Comparison of ENCODE assay signal across 22 mouse cellular contexts in genomic region chr7:107362153-107362552, GRCm38 (mm10). TPM values are rescaled to one million over a fixed set of nuclear protein-coding genes. Genes with fewer than 3 reads are reported as not detected.
DNase-seq lines count a peak whose midpoint lies in the region; ATAC-seq and TF ChIP-seq lines count a peak whose summit lies in the region.
"Had no signal": no experiment of that assay in that cellular context is flagged by ENCODE, and none has a peak within 500 bp of the region (broad histone marks: within the 10 kb centered on the region; RNA-seq: fewer than 3 reads in every experiment).

No protein-coding gene starts in this region.

- H3K27ac ChIP-seq in CH12.LX (ENCODE audit: insufficient read depth, low read depth) = no peak overlapping the region
- no peak overlapping the region for H3K27ac ChIP-seq in ES-E14 (ENCODE audit: insufficient read depth, low read depth, low read length, poor library complexity, severe bottlenecking)

- H3K9me3 ChIP-seq in CH12.LX (replicated peaks; ENCODE audit: low read length) (no peaks in the 10 kb centered on the region), ES-E14 (ENCODE audit: control insufficient read depth, insufficient read depth, low read depth, low read length) (no peaks in the 10 kb centered on the region)

- no peaks in the 10 kb centered on the region for H3K27me3 ChIP-seq in CH12.LX (replicated peaks)

- no peak for ATAC-seq in CD4-positive, CD25-positive, alpha-beta regulatory T cell, adult 4 months
- ATAC-seq: activated CD4-positive, CD25-positive, alpha-beta regulatory T cell, adult 4 months; Patski had no signal

- 0 out of 4 replicates have a peak, but pooled peaks cover 0 to 3% of the 10 kb centered on the region in 2 experiments for H3K4me1 ChIP-seq in CH12.LX (ENCODE audit: control insufficient read depth in 1 of 2, insufficient read depth in 2 of 2)
- no peaks in the 10 kb centered on the region for H3K4me1 ChIP-seq in ES-E14 (ENCODE audit: control insufficient read depth in 2 of 2, insufficient read depth in 2 of 2, low read length in 2 of 2, poor library complexity in 1 of 2)

- H3K36me3 ChIP-seq in CH12.LX (replicated peaks in 1 of 2; ENCODE audit: control insufficient read depth in 1 of 2, insufficient read depth in 1 of 2, low read length in 1 of 2) (no peaks in the 10 kb centered on the region), ES-E14 (ENCODE audit: control insufficient read depth, insufficient read depth, low read length, poor library complexity, severe bottlenecking) (no peaks in the 10 kb centered on the region)
- H3K36me3 ChIP-seq: G1E had no signal

- no peak for TF ChIP-seq CTCF in CH12.LX (conservative IDR thresholded peaks at IDR 0.05 in 1 of 2, IDR thresholded peaks at IDR 0.05 in 1 of 2; ENCODE audit: low read depth in 2 of 2, low read length in 2 of 2)

- dilution Hi-C loops in CH12.LX (cut with MboI; ENCODE audit: extremely low pct_ligation_motif_present, extremely low pct_unique_long_range_greater_than_20kb, low sequenced_read_pairs) = no loop called here

- H3K4me2 ChIP-seq in CH12.LX (ENCODE audit: insufficient read depth, low read depth, poor library complexity, severe bottlenecking) = no peak overlapping the region

- H3K4me3 ChIP-seq in CH12.LX (replicated peaks in 1 of 3; ENCODE audit: low read depth in 2 of 3, low read length in 2 of 3, poor library complexity in 1 of 3) (no peak overlapping the region), ES-E14 (ENCODE audit: insufficient read depth in 1 of 2, low read depth in 1 of 2, low read length in 2 of 2, poor library complexity in 1 of 2, severe bottlenecking in 1 of 2) (no peak overlapping the region)

- no peak for TF ChIP-seq POLR2A in CH12.LX (IDR thresholded peaks at IDR 0.05; ENCODE audit: low read depth, low read length)

- no peak for TF ChIP-seq EP300 in CH12.LX (IDR thresholded peaks at IDR 0.05; ENCODE audit: low read length)

- DNase-seq in CH12.LX (ENCODE audit: extremely low read depth) (no peak), ES-E14 (ENCODE audit: low read depth, low spot score) (no peak)
- no peak for DNase-seq in retina, embryonic 14.5 days (ENCODE audit: low spot score)
- DNase-seq: adrenal gland, adult 2 months; adrenal gland, adult 8-10 months; adrenal gland, postnatal 10 days; adrenal gland, postnatal 14 days; adrenal gland, postnatal 25 days; adrenal gland, postnatal 36 days; B cell, adult 2 months; cerebellum, adult 11 months; cerebellum, adult 11-12 months; cerebellum, adult 18-20 months; cerebellum, adult 2 months; cerebellum, adult 8-10 months; cerebellum, adult 9-10 months had no signal

- no peak overlapping the region for H3K9ac ChIP-seq in CH12.LX (ENCODE audit: insufficient read depth, low read depth)
- H3K9ac ChIP-seq in ES-E14 (ENCODE audit: insufficient read depth, low read depth, low read length, poor library complexity, severe bottlenecking) = no peak overlapping the region

- TF ChIP-seq RAD21 in CH12.LX (IDR thresholded peaks at IDR 0.05; ENCODE audit: low read depth, low read length) = no peak

- in situ Hi-C loops in CH12.LX (cut with MboI; ENCODE audit: low pct_ligation_motif_present, low pct_unique_long_range_greater_than_20kb, low sequenced_read_pairs) = no loop called here
- in situ Hi-C loops in ES-E14 (cut with MboI; ENCODE audit: low sequenced_read_pairs in 2 of 2, unreplicated experiment in 2 of 2) = no loop called here

- H3K79me2 ChIP-seq in CH12.LX (replicated peaks; ENCODE audit: control insufficient read depth, extremely low read depth, insufficient read depth, poor library complexity, severe bottlenecking) = no peaks in the 10 kb centered on the region

TF ChIP-seq in CH12.LX, 34 proteins besides CTCF, POLR2A, EP300 and RAD21:
- TF ChIP-seq SIN3A (IDR thresholded peaks at IDR 0.05; ENCODE audit: low read length) = no peak
- TF ChIP-seq MAFK (IDR thresholded peaks at IDR 0.05; ENCODE audit: insufficient replicate concordance, low read length) = peak; percentile 75
TF ChIP-seq in CH12.LX: peak in this region for 1.

TF ChIP-seq in ES-E14, 5 proteins besides CTCF, POLR2A, EP300 and RAD21:
- TF ChIP-seq MAFK (IDR thresholded peaks at IDR 0.05; ENCODE audit: insufficient read depth, low read depth, low read length) (peak; percentile 79), ZC3H11A (IDR thresholded peaks at IDR 0.05; ENCODE audit: borderline replicate concordance, low read depth, low read length) (no peak)

RNA-seq across cellular contexts. Expression of gene Syt9, which starts 8.4 kb away (rescaled TPM):
- total RNA-seq in CH12.LX (2012; rRNA removed) (not detected in 2 replicates), CH12.LX (2014; rRNA removed) (not detected in 2 replicates), ES-E14 (2012; rRNA removed) (8.4 and 12.0 TPM in 2 replicates)
- not detected in 2 replicates for polyA plus RNA-seq in CH12.LX (2012; ENCODE audit: insufficient read length, low read depth)
- polyA plus RNA-seq in CD4-positive, CD25-positive, alpha-beta regulatory T cell, adult 4 months (2017; shearing (Covaris generic)) = not detected
- total RNA-seq: MEL had no signal
- polyA plus RNA-seq: activated CD4-positive, CD25-positive, alpha-beta regulatory T cell, adult 4 months; C2C12; G1E; Patski had no signal
